Mouse (Mus musculus): Measurements from ENCODE around the gene Pabpc4l.
"Not testable (repeated sequence)": the region's sequence is repeated elsewhere in the genome, so short reads cannot be mapped to it uniquely, and the experiment has no call there.

Pabpc4l gene

DNA sequence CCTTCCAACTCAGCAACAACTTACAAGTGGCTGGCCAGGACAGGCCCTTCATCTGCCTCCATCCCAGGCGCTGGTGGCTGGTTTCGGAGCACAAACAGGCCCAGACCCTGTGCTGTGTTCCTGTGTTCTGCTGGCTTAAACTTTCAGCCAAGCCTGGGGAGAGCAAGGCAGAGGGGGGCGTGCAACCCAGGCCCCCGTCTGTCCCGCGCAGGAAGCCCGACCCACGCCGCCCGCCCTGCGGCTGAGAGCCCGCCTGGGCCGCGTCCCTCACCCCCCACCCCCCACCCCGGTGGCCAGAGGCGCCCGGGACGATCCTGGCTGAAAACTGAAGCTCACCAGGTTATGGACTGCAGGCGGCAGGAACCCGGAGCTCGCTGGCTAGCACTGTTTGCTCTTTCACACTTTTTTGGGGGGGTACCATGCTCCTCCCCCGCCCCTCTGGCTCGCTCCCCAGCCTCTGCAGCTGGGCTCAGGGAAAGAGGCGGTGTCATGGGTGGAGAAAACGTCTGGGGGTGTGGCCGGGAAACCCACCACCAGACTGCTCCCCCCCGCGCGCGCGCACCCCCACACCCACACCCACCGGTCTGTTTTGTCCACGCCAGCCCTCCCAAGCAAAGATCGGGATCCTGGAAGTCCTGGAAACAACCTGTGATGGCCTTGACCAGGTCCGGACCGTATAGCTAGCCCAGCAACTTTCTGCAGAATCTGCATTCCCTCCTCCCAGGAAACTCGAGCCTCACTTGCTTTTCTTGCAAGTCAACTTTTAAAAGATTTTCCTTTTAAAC lies at the start of gene Pabpc4l:
Pabpc4l (minus strand) TSS at position 739 of the 785 bp plus-strand sequence.
- no peak for DNase-seq

DNA sequence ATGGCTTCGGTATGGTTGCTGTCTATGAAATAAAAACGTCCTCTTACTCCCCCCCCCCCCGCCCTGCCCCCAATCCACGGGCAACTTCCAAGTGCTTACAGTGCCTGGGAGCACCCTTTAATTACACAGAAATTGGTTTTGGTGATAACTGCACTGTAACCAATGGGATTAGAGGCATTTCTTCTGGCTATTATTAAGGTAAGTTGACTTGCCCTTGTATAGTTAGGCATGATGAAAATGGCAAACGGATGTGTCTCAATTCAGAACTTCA lies 42.9 kb upstream of the Pabpc4l start:
- DNase-seq = no peak

DNA sequence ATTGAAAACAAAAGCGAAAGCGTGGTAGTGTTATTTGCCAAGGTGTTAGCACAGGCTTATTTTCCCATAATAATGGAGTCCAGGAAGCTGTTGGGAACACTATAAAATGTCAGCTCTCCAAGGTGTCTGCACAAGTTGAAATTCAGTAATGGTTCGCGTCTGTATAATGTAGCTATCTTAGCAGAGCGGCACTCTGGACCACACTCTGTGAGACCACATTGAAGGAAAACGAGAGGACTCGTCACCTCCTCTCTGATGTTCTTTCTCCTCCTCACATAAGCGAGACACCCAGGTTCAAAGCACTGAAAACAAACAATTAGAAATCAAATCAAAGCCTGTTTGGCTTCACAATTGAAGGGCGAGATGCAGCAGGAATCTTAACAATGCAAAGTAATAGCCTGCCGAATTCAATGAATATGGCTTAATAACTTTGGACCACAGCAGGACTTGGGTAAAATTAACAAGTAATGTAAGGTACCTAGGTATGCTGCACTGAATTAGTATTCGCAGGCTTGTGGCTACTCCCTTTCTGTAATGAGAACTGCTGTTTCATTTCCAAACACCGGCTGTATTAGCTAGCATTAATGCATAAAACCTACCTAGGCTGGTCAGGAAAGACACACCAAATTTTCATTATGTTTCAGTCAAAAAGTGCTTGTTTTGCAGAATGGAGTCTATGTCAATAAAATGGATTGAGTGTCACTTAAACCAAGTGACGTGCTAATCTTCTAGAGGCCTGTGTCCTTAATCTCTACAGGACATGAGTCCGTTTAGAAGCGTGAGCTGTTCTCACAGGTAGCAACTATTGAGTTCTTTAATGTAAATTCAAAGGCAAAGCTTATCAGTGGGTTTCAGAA lies 42.3 kb upstream of the Pabpc4l start:
- DNase-seq = no peak

- DNase-seq = not testable (repeated sequence)
Measured at GRCm38 (mm10) chr3:46486091-46486490, 38.1 kb upstream of the Pabpc4l start.

DNA sequence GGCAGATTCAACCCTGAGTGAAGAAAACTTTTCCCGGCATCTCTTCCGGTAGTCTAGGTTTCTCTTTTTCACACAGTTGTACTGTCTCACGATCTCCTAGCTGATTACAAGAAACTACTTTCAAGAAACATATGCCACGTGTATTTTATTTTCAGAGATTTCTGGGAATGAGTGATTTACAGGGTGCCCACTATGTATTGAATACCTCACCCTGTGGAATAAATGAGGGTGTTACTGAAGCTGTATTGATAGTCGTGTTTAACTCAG lies 180 bp upstream of the Pabpc4l start:
- DNase-seq = no peak

DNA sequence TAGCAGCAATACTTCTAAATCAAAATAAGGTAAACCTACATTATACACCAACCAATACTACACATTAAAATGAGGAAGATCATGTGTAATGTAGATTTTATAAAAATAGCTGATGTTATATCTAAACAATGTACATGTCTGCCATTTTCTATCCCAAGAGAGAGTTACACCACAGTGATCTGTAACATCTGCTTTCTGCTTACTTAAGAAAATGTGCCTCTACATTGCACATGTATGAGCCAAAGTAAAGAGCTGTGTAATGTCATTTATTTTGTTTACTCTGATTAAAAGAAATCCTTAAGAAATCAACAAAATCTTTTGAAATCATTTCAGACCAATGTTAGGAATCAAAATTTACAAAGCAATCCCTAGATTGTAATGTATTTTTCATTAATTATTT lies 16.6 kb downstream of the Pabpc4l start:
- no peak for DNase-seq

Data from layer of hippocampus, adult 9-11 months (tissue).